Mouse (Mus musculus) lung, postnatal 0 days (tissue): Measurements from ENCODE around the gene Bicdl1.

Experiments
- CTCF ChIP-seq: IDR thresholded peaks from 2 replicates; pipeline ENCODE4 v1.5.1; 2016; ENCODE audit warnings: antibody characterized with exemption, mild to moderate bottlenecking
- EP300 ChIP-seq: IDR thresholded peaks from 2 replicates; pipeline ENCODE4 v1.6.1; 2016; ENCODE audit warnings: antibody characterized with exemption, mild to moderate bottlenecking, control low read depth

GRCm38 (mm10) chr5:115629672-115630071 is 101.7 kb downstream of the Bicdl1 start:
- TF ChIP-seq CTCF (no peak), EP300 (no peak)
